Mouse (Mus musculus) adipocyte (in vitro differentiated cells): ENCODE measurements at regions not wholly inside any gene's neighbourhood (a gene's known extent, or its start where the extent isn't known, plus 50 kb on each side); places are given as distances from the start of the nearest gene placed in this dataset.

ENCODE experiments used
- DNase-seq: peaks from one replicate; pipeline ENCODE4 v3.0.0-alpha.2; 2016; ENCODE audit warnings: low spot score

GRCm38 (mm10) chr4:82161232-82161631 lies 544.3 kb downstream of the Nfib start:
- no peak for DNase-seq

GRCm38 (mm10) chr4:82160233-82160632 lies 545.3 kb downstream of the Nfib start:
- DNase-seq: no peak

GRCm38 (mm10) chr4:82155642-82156320 lies 549.8 kb downstream of the Nfib start:
- no peak for DNase-seq

GRCm38 (mm10) chr4:82154021-82154555 lies 551.5 kb downstream of the Nfib start:
- peak; percentile 18 for DNase-seq

- DNase-seq: no peak
These were observed 551.9 kb downstream of the Nfib start for GRCm38 (mm10) chr4:82153604-82154003.

GRCm38 (mm10) chr4:82149957-82150356 lies 555.6 kb downstream of the Nfib start:
- no peak for DNase-seq

GRCm38 (mm10) chr4:82148129-82149064 lies 557.2 kb downstream of the Nfib start:
- DNase-seq: no peak

GRCm38 (mm10) chr4:82142391-82142790 lies 563.2 kb downstream of the Nfib start:
- no peak for DNase-seq

GRCm38 (mm10) chr4:82139806-82140205 lies 565.7 kb downstream of the Nfib start:
- no peak for DNase-seq

- no peak for DNase-seq
These were observed 566.5 kb downstream of the Nfib start for GRCm38 (mm10) chr4:82139016-82139415.

GRCm38 (mm10) chr4:82132851-82133250 lies 572.7 kb downstream of the Nfib start:
- no peak for DNase-seq

GRCm38 (mm10) chr4:82132326-82132725 lies 573.2 kb downstream of the Nfib start:
- DNase-seq: no peak

- DNase-seq: no peak
These were observed 576.1 kb downstream of the Nfib start for GRCm38 (mm10) chr4:82129471-82129870.

- no peak for DNase-seq
These were observed 581.8 kb downstream of the Nfib start for GRCm38 (mm10) chr4:82123733-82124132.

GRCm38 (mm10) chr4:82123101-82123500 lies 582.4 kb downstream of the Nfib start:
- no peak for DNase-seq

GRCm38 (mm10) chr4:82120796-82121195 lies 584.8 kb downstream of the Nfib start:
- DNase-seq: no peak

GRCm38 (mm10) chr4:82120326-82120725 lies 585.2 kb downstream of the Nfib start:
- no peak for DNase-seq

- no peak for DNase-seq
These were observed 603.7 kb downstream of the Nfib start for GRCm38 (mm10) chr4:82101837-82102236.

- no peak for DNase-seq
These were observed 605.6 kb downstream of the Nfib start for GRCm38 (mm10) chr4:82099970-82100368.

- no peak for DNase-seq
These were observed 606.3 kb downstream of the Nfib start for GRCm38 (mm10) chr4:82098986-82099969.
